Mouse (Mus musculus): ENCODE results near the gene Hist1h4f.
"Not testable (repeated sequence)": the region's sequence is repeated elsewhere in the genome, so short reads cannot be mapped to it uniquely, and the experiment has no call there.

GRCm38 (mm10) chr13:23591886-23592285 lies 40.4 kb upstream of the Hist1h4f start:
- not testable (repeated sequence) for TF ChIP-seq CTCF (IDR thresholded peaks at IDR 0.05; ENCODE audit: low read depth, low read length); GATA1 (IDR thresholded peaks at IDR 0.05; ENCODE audit: borderline replicate concordance, low read length); GATA2 (IDR thresholded peaks at IDR 0.05; ENCODE audit: borderline replicate concordance, low read depth, low read length); POLR2AphosphoS5 (IDR thresholded peaks at IDR 0.05; ENCODE audit: insufficient replicate concordance, low read depth, low read length)
